Mouse (Mus musculus) kidney, adult 11 months (tissue): Measurements from ENCODE around the gene Otud7b.
A peak's percentile ranks its signal among the peaks of the same experiment; 100 is the strongest.
"Not testable (repeated sequence)": the region's sequence is repeated elsewhere in the genome, so short reads cannot be mapped to it uniquely, and the experiment has no call there.

ENCODE experiments used
- DNase-seq: peaks from one replicate; pipeline ENCODE4 v3.0.0; 2022

Gene Otud7b

GRCm38 (mm10) chr3:96181510-96182381 is 77.4 kb downstream of the Otud7b start:
- no peak for DNase-seq

GRCm38 (mm10) chr3:96182382-96182776 is 78.1 kb downstream of the Otud7b start:
- no peak for DNase-seq

GRCm38 (mm10) chr3:96192977-96193376 is 88.7 kb downstream of the Otud7b start:
- DNase-seq, result no peak

- DNase-seq, result no peak
Observed at GRCm38 (mm10) chr3:96194966-96195365, 90.6 kb downstream of the Otud7b start.

- DNase-seq, result no peak
Observed at GRCm38 (mm10) chr3:96195616-96196313, 91.4 kb downstream of the Otud7b start.

- DNase-seq, result no peak
Observed at GRCm38 (mm10) chr3:96196437-96197128, 92.3 kb downstream of the Otud7b start.

- peak; percentile 89 for DNase-seq
Observed at GRCm38 (mm10) chr3:96197129-96197749, 92.9 kb downstream of the Otud7b start.

- peak; percentile 46 for DNase-seq
Observed at GRCm38 (mm10) chr3:96198181-96198580, 93.9 kb downstream of the Otud7b start.

GRCm38 (mm10) chr3:96198601-96199251 is 94.4 kb downstream of the Otud7b start:
- not testable (repeated sequence) for DNase-seq

- no peak for DNase-seq
Observed at GRCm38 (mm10) chr3:96199731-96200130, 95.4 kb downstream of the Otud7b start.

- no peak for DNase-seq
Observed at GRCm38 (mm10) chr3:96207819-96208218, 103.5 kb downstream of the Otud7b start.

GRCm38 (mm10) chr3:96209242-96209641 is 104.9 kb downstream of the Otud7b start:
- DNase-seq, result no peak
